Mouse (Mus musculus) gonadal fat pad, adult 2 months (tissue): ENCODE results near the gene March11. TPM values are rescaled to one million over a fixed set of nuclear protein-coding genes. Genes with fewer than 3 reads are reported as not detected.

ENCODE experiments used
- DNase-seq: peaks from one replicate; pipeline ENCODE4 v3.0.0-alpha.2; 2012; ENCODE audit warnings: low read depth
- polyA plus RNA-seq: library from polyadenylated mRNA; depleted of rRNA; stranded (reverse); fragments of >200 nt; gene quantifications from 2 replicates; pipeline ENCODE4 v1.2.3, GENCODE M21; 2012

The March11 gene
- polyA plus RNA-seq, 1 experiment: 0.69 TPM

GRCm38 (mm10) chr15:26374232-26374631, 65.4 kb downstream of the March11 start:
- no peak for DNase-seq

DNA sequence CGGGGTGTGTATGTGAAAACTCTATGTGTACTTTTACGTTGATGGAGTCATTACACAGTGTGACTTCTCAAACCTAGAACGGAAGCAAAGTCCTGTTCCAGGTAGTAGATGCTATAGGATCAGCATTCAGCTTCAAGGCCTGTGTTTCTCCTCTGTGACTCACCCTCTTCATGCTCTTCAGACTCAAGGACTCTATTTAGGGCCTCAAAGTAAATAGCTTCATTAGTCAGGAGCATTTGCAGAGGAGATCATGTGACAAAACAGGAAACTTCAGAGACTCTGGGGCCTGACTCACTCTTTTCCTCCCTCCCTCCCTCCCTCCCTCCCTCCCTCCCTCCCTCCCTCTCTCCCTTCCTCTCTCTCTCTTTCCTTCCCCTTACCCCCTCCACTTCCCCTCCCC, 66.1 kb downstream of the March11 start:
- DNase-seq: no peak

DNA sequence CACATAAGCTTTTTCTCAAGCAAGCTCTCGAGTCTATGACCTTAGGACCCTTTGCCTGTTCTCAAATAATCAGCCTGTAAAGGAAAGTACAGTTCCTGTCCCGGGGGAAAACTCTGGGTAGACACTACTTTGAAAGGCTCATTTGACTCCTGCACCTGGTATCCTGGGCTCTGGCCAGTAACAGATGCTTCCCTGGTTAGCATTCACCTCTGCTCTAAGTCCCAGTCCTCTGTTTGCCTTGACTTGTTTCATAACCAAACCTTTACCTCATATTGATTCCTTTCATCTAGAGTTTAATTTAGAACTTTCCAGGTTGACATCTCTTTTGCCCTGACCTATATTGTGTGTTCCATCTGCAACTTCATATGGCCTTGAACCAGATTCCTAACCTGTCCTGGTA, 68.5 kb downstream of the March11 start:
- DNase-seq: no peak

DNA sequence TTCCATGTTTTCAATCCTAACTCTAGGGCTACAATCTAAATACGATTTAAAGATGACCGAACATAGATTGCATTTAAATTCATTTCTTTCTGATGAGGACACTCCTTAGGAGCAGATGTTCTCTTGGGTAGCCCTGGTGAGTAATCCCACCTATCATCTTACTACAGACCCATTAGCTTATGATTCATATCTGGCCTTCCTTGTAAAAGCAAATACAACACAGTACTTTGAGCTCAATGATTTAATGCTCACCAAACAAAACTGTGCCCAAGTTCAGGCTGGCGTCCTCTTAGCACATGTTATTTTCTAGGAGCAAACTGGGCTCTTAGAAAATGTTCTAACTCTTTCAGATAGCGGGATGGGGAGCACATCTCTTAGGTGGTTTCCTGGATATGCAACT, 70.0 kb downstream of the March11 start:
- DNase-seq: no peak

DNA sequence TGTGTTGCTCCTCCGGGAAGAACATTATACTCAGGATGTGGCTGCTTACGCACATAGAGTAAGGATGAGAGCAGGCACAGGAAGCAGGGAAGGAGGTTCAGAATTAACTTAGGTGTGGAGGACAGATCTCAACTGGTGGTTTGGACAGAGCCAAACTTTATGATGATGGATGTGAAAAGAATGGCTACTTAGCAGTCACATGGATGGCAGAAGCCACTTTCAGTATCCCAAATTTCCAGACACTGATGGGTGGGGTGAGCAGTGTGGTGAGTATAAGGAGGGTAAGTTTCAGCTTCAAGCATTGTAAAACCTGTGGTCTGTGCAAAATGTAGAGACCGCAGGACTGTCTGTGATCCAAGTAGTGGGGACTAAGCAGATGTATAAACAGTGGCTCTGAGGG, 71.0 kb downstream of the March11 start:
- DNase-seq: no peak

- no peak for DNase-seq
These were observed 72.0 kb downstream of the March11 start for GRCm38 (mm10) chr15:26380844-26381243.

GRCm38 (mm10) chr15:26390001-26390400, 81.2 kb downstream of the March11 start:
- no peak for DNase-seq

GRCm38 (mm10) chr15:26396556-26396955, 87.7 kb downstream of the March11 start:
- no peak for DNase-seq

DNA sequence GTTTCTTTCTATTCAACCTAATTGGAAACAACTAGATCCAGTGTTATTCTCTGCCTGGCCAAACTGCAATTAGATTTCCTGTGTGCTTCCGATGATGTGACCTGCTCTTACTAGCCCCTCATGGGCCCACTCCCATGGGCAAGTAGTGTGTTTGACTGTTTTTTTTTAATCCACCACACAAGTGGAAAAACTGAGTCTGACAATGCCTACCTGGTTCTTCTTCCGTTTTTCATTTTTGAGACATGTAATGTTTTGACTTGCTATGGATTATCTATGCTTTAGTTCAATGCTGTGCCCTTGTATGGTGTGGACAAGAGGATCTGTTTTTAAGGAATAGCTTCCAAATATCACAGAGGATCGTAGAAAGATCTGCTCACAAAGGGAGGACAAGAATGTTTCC, 116.4 kb downstream of the March11 start:
- DNase-seq: no peak

GRCm38 (mm10) chr15:26426231-26426630, 117.4 kb downstream of the March11 start:
- no peak for DNase-seq

DNA sequence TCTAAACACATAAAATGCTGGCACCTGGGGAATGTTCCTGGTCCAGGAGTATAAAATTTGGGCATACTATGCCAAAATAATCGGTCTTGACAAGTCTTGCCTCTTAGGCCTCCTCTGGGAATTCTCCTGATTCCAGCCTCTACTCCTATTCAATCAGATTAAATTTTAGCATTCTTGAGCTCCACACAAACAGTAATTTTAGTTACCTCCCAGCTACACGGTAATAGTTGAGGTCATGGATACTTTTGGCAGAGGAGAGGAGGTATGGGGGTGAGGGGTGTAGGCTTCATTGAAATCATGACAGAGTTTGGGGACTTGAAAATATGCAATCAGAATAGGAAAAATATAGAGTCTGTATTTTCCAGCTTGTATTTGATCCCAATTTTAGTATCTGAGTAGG, 121.7 kb downstream of the March11 start:
- no peak for DNase-seq

GRCm38 (mm10) chr15:26432676-26433075, 123.8 kb downstream of the March11 start:
- DNase-seq: no peak

GRCm38 (mm10) chr15:26435725-26436124, 126.9 kb downstream of the March11 start:
- DNase-seq: no peak

DNA sequence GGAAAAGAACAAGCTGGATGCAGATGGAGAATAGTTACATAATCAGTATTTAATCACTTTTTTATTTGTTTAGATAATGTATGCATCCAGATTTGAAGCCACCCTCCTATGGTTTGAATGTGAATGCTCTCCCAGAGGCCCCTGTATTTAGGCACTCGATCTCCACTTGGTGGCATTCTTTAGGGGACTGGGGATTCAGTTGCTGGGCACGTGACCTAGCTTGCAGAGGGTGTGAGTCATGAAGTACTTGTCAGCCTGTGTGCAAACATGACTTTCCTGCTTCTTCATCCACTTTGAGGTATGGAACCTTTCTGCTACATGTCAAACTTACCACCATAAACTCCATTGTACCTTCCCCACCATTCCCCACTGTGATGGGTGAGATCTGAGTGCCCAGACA, 128.3 kb downstream of the March11 start:
- no peak for DNase-seq
